Mouse (Mus musculus): ENCODE measurements at regions not wholly inside any gene's neighbourhood (a gene's known extent, or its start where the extent isn't known, plus 50 kb on each side); places are given as distances from the start of the nearest gene placed in this dataset.

- Histone ChIP-seq H3K27ac (ENCODE audit: low read depth, low read length) (no peak overlapping the region), H3K9ac (ENCODE audit: low read depth, low read length) (no peak overlapping the region), H3K9me3 (ENCODE audit: control insufficient read depth, low read length) (no peaks in the 10 kb centered on the region), H3K4me2 (ENCODE audit: low read length) (no peak overlapping the region), H3K27me3 (replicated peaks; ENCODE audit: control insufficient read depth, insufficient read depth, low read length) (no peaks in the 10 kb centered on the region), H3K36me3 (ENCODE audit: control insufficient read depth, insufficient read depth, low read length) (no peaks in the 10 kb centered on the region), H3K4me1 (ENCODE audit: control insufficient read depth, insufficient read depth, low read depth, low read length) (no peaks in the 10 kb centered on the region), H3K4me3 (ENCODE audit: low read length) (no peak overlapping the region)
- no peak for ATAC-seq
- 86% methylated on average over 5 of the region's 5 CpGs for WGBS
Observed at GRCm38 (mm10) chr17:88864214-88864613, 72.4 kb upstream of the Lhcgr start.

DNA sequence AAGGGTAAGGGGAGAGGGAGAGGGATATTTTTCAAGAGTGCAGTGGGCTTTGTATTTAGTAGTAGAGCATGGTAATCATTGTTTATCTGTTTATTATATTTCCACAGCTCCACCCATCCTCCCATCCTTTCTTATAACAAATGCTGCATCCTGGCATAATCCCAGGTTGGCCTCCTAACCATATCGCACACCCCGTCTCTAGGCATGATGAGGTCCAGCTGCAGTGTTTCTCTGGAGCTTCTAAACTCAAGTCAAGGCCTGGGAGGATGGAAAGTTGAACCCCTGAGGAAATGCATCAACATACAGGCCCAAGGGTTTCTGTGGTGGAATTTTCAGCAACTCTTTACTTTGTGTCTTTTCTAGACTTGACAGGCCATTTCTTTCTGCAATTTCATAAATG is 69.3 kb upstream of the Lhcgr start:
- no peak overlapping the region for H3K27ac ChIP-seq (ENCODE audit: low read depth, low read length)
- no peaks in the 10 kb centered on the region for H3K27me3 ChIP-seq (replicated peaks; ENCODE audit: control insufficient read depth, insufficient read depth, low read length)
- 91% methylated on average over 2 of the region's 2 CpGs for WGBS
- no peak overlapping the region for H3K9ac ChIP-seq (ENCODE audit: low read depth, low read length)
- no peaks in the 10 kb centered on the region for H3K4me1 ChIP-seq (ENCODE audit: control insufficient read depth, insufficient read depth, low read depth, low read length)
- no peak overlapping the region for H3K4me2 ChIP-seq (ENCODE audit: low read length)
- ATAC-seq = no peak
- H3K9me3 ChIP-seq (ENCODE audit: control insufficient read depth, low read length) = no peaks in the 10 kb centered on the region
- no peak overlapping the region for H3K4me3 ChIP-seq (ENCODE audit: low read length)
- no peaks in the 10 kb centered on the region for H3K36me3 ChIP-seq (ENCODE audit: control insufficient read depth, insufficient read depth, low read length)

GRCm38 (mm10) chr17:88860576-88860975 is 68.8 kb upstream of the Lhcgr start:
- WGBS = 87% methylated on average over 1 of the region's 1 CpGs
- H3K4me3 ChIP-seq (ENCODE audit: low read length) = no peak overlapping the region

DNA sequence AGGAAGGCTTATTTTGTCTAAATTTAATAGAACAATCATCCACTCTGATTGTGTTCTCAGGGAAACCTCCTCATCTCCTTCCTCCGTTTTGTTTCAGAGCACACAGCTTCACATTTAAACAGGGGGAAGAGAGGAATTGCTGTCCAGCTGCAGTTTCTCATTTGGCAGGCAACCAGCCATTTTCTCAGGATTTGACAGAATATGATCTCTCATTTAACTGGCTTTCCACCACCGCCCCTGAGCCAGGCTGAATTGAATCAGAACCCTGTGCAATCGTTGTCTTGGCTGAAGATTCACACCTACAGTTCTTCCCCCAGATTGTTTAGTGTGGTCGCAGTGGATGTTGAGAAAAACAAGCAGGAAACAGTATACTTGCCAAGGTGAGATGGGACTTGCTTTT is 66.9 kb upstream of the Lhcgr start:
- WGBS = 48% methylated on average over 4 of the region's 4 CpGs
- Histone ChIP-seq H3K9ac (ENCODE audit: low read depth, low read length) (no peak overlapping the region), H3K27ac (ENCODE audit: low read depth, low read length) (no peak overlapping the region), H3K36me3 (ENCODE audit: control insufficient read depth, insufficient read depth, low read length) (no peaks in the 10 kb centered on the region), H3K4me3 (ENCODE audit: low read length) (no peak overlapping the region), H3K9me3 (ENCODE audit: control insufficient read depth, low read length) (no peaks in the 10 kb centered on the region), H3K27me3 (replicated peaks; ENCODE audit: control insufficient read depth, insufficient read depth, low read length) (no peaks in the 10 kb centered on the region), H3K4me2 (ENCODE audit: low read length) (no peak overlapping the region), H3K4me1 (ENCODE audit: control insufficient read depth, insufficient read depth, low read depth, low read length) (no peaks in the 10 kb centered on the region)
- peak; percentile 40; the same call in 1 of the 2 replicates for ATAC-seq

More at GRCm38 (mm10) chr17:88860576-88860975, 68.8 kb upstream of the Lhcgr start:
- Histone ChIP-seq H3K9ac (ENCODE audit: low read depth, low read length) (no peak overlapping the region), H3K9me3 (ENCODE audit: control insufficient read depth, low read length) (no peaks in the 10 kb centered on the region), H3K27me3 (replicated peaks; ENCODE audit: control insufficient read depth, insufficient read depth, low read length) (no peaks in the 10 kb centered on the region), H3K36me3 (ENCODE audit: control insufficient read depth, insufficient read depth, low read length) (no peaks in the 10 kb centered on the region), H3K27ac (ENCODE audit: low read depth, low read length) (no peak overlapping the region), H3K4me2 (ENCODE audit: low read length) (no peak overlapping the region), H3K4me1 (ENCODE audit: control insufficient read depth, insufficient read depth, low read depth, low read length) (no peaks in the 10 kb centered on the region)
- ATAC-seq = no peak

DNA sequence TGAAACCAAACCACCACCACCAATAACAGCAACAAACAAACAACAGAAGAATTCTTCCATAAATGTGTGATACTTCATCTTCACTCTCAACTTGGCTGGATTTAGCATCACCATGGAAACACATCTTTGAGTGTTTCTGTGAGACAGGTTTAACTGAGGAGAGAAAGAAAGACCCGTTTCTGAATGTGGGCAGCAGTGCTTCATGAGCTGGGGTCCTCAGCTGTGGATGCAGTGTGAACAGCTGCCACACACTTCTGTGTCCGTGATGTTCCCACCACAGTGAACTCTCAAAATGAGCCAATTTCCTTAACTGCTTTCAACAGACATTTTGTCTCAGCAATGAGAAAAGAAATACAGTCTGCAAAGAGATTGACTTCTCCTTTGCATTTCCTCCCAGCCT is 55.5 kb upstream of the Lhcgr start:
- no peaks in the 10 kb centered on the region for H3K4me1 ChIP-seq (ENCODE audit: control insufficient read depth, insufficient read depth, low read depth, low read length)
- no peak overlapping the region for H3K9ac ChIP-seq (ENCODE audit: low read depth, low read length)
- H3K27ac ChIP-seq (ENCODE audit: low read depth, low read length) = no peak overlapping the region
- H3K4me3 ChIP-seq (ENCODE audit: low read length) = no peak overlapping the region
- 49% methylated on average over 2 of the region's 2 CpGs for WGBS
- H3K27me3 ChIP-seq (replicated peaks; ENCODE audit: control insufficient read depth, insufficient read depth, low read length) = no peaks in the 10 kb centered on the region
- no peaks in the 10 kb centered on the region for H3K9me3 ChIP-seq (ENCODE audit: control insufficient read depth, low read length)
- H3K4me2 ChIP-seq (ENCODE audit: low read length) = no peak overlapping the region
- H3K36me3 ChIP-seq (ENCODE audit: control insufficient read depth, insufficient read depth, low read length) = no peaks in the 10 kb centered on the region
- no peak for ATAC-seq

- no peak overlapping the region for H3K9ac ChIP-seq (ENCODE audit: low read depth, low read length)
- no peak overlapping the region for H3K4me2 ChIP-seq (ENCODE audit: low read length)
- H3K9me3 ChIP-seq (ENCODE audit: control insufficient read depth, low read length) = no peaks in the 10 kb centered on the region
- H3K27me3 ChIP-seq (replicated peaks; ENCODE audit: control insufficient read depth, insufficient read depth, low read length) = no peaks in the 10 kb centered on the region
- WGBS = 73% methylated on average over 7 of the region's 7 CpGs
- no peaks in the 10 kb centered on the region for H3K4me1 ChIP-seq (ENCODE audit: control insufficient read depth, insufficient read depth, low read depth, low read length)
- ATAC-seq = no peak
- H3K4me3 ChIP-seq (ENCODE audit: low read length) = no peak overlapping the region
- no peaks in the 10 kb centered on the region for H3K36me3 ChIP-seq (ENCODE audit: control insufficient read depth, insufficient read depth, low read length)
- H3K27ac ChIP-seq (ENCODE audit: low read depth, low read length) = no peak overlapping the region
Observed at GRCm38 (mm10) chr17:88845278-88845677, 53.5 kb upstream of the Lhcgr start.

Data from hindbrain, embryonic 16.5 days (tissue).